Mouse (Mus musculus) brain, embryonic 14.5 days (tissue): ENCODE results near the gene Smco3. TPM values are rescaled to one million over a fixed set of nuclear protein-coding genes. Genes with fewer than 3 reads are reported as not detected.

ENCODE experiments used
- DNase-seq: peaks from one replicate; pipeline ENCODE4 v3.0.0-alpha.2; 2011; ENCODE audit warnings: low read depth
- CTCF ChIP-seq: fragments of 200-500 bp; IDR thresholded peaks from 2 replicates; pipeline ENCODE4 v1.5.1; 2012; ENCODE audit warnings: inconsistent platforms, mild to moderate bottlenecking, moderate library complexity, borderline replicate concordance; ENCODE audit not compliant: insufficient read depth, insufficient read length; ENCODE audit errors: extremely low read depth
- POLR2A ChIP-seq: fragments of 200-500 bp; IDR thresholded peaks from 2 replicates; pipeline ENCODE4 v1.6.1; 2012; ENCODE audit warnings: mild to moderate bottlenecking, inconsistent platforms, borderline replicate concordance; ENCODE audit not compliant: poor library complexity, insufficient read depth, insufficient read length, severe bottlenecking; ENCODE audit errors: extremely low read depth
- polyA plus RNA-seq: library from polyadenylated mRNA; depleted of rRNA; stranded (reverse); fragments of >200 nt; gene quantifications from 2 replicates; pipeline ENCODE4 v1.2.3, GENCODE M21; 2012

Gene Smco3
- polyA plus RNA-seq, 1 experiment: 0.63 TPM

DNA sequence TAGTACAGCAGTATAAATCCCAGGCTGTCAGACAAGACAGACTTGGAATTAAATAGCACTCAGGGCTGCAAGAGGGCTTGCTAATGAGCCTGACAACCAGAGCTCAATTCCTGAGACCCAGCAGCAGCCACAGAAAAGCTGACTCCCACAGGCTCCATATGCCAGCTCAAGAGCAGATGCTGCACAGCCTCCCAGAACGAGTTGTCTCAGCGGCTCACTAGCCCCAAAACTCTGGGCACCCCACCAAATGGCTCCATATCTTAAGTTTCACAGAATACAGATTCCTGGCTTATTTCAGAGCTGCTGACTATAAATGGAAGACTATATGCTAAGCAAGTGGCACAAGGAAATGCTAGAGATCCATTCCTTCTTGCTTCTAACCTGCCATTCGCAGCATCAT, 17.7 kb downstream of the Smco3 start:
- TF ChIP-seq CTCF (no peak), POLR2A (no peak)
- DNase-seq: peak; percentile 69

DNA sequence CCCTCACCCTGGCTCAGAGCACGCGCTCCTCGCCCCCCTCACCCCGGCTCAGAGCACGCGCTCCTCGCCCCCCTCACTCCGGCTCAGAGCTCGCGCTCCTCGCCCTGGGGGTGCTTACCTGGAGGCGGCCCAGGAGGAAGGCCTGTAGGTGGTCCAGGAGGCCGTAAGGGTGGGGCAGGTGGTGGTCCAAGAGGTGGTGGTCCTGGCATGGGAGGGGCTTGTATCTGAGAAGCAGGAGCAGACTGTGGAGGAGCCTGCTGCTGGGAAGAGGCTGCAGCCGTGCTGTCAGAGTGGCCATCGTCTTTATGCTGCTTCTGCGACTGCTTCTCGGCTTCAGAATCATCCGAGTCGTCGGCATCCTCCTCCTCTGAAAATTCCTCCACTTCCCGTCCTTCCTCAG, 18.4 kb downstream of the Smco3 start:
- TF ChIP-seq CTCF (no peak), POLR2A (no peak)
- DNase-seq: no peak

DNA sequence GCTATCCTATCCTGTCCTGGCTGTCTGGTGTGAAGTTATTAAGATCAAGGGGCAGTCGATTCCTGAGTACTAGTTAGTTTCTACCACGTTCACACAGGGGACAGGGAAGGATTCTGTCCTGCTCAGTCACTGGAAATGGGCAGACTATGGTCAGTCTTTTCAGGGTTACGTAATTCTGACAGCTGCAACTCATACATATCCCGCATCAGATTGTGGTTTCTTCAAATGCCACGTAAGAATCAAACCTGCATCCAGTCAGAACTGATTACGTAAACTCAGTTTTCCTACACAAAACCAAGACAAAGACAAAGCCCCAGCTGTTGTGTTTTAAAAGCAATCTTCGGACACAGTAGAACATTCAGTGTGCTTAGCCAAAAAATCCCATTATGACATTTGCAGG, 19.9 kb downstream of the Smco3 start:
- DNase-seq: no peak
- TF ChIP-seq POLR2A: no peak
- TF ChIP-seq CTCF: no peak

DNA sequence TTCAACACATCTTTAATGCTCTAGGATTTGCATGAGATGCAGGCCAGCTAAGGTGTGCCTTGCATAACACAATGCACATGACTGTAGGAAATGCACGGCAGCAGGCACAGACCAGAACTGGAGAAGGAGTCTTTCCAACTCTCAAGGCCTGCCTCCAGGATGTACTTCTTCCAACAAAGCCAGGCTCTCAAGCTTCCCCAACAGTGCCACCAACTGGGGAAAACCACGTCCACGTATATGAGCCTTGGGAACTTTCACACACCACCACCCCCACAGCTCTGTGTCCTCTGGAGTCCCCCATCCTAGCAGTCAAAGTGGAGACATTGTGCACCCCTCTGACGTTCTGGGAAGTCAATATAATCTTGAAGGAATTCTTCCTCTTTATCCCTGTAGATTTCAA, 22.1 kb downstream of the Smco3 start:
- peak; percentile 18 for DNase-seq
- TF ChIP-seq CTCF: no peak
- no peak for TF ChIP-seq POLR2A

DNA sequence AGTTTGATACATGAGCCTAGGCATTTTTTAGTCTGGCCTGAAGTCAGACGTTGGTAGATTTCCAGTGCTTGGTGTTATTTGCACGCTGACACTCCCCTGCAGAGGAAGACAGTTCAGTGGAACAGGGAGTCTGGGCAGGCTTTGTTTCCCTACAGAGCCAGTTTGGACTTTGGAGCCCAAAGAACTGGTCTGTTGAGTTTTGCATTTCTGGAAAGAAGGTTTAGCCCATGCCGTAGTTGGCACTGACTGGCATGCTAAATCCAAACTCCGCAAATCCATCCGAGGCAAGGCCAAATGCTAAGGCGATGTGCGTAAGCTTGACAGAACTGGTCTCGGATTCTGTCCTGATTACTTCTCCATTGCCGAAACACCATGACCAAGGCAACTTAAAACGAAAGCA, 24.1 kb downstream of the Smco3 start:
- DNase-seq: no peak
- TF ChIP-seq CTCF (no peak), POLR2A (no peak)

- TF ChIP-seq POLR2A (no peak), CTCF (no peak)
- DNase-seq: no peak
Measured at GRCm38 (mm10) chr6:136809673-136810072, 25.6 kb downstream of the Smco3 start.

- TF ChIP-seq POLR2A (no peak), CTCF (no peak)
- no peak for DNase-seq
Measured at GRCm38 (mm10) chr6:136809077-136809476, 26.2 kb downstream of the Smco3 start.

GRCm38 (mm10) chr6:136808631-136809046, 26.6 kb downstream of the Smco3 start:
- DNase-seq: peak; percentile 23

GRCm38 (mm10) chr6:136808014-136808417, 27.2 kb downstream of the Smco3 start, which contains the start of gene H2afj:
H2afj (plus strand) TSS chr6:136808244.
- DNase-seq: peak; percentile 99
- 0 out of 2 replicates have a peak, but pooled peaks have one; percentile 21 for TF ChIP-seq POLR2A
- no peak for TF ChIP-seq CTCF

More at GRCm38 (mm10) chr6:136808631-136809046, 26.6 kb downstream of the Smco3 start:
- no peak for TF ChIP-seq CTCF
- TF ChIP-seq POLR2A: no peak

GRCm38 (mm10) chr6:136807395-136808013, 27.7 kb downstream of the Smco3 start:
- DNase-seq: no peak
- TF ChIP-seq CTCF: no peak
- no peak for TF ChIP-seq POLR2A

- TF ChIP-seq CTCF: no peak
- TF ChIP-seq POLR2A: no peak
- no peak for DNase-seq
Measured at GRCm38 (mm10) chr6:136806819-136807218, 28.4 kb downstream of the Smco3 start.

- TF ChIP-seq POLR2A: no peak
- TF ChIP-seq CTCF: no peak
- no peak for DNase-seq
Measured at GRCm38 (mm10) chr6:136805409-136805775, 29.9 kb downstream of the Smco3 start.
